Comparison of ENCODE assay signal across 15 mouse cellular contexts in genomic region chr8:12431738-12432055, GRCm38 (mm10). TPM values are rescaled to one million over a fixed set of nuclear protein-coding genes. Genes with fewer than 3 reads are reported as not detected.
DNase-seq lines count a peak whose midpoint lies in the region; ATAC-seq lines count a peak whose summit lies in the region.
"Had no signal": no experiment of that assay in that cellular context is flagged by ENCODE, and none has a peak within 500 bp of the region (broad histone marks: within the 10 kb centered on the region; RNA-seq: fewer than 3 reads in every experiment).

No protein-coding gene starts in this region.

- 55% methylated on average over 6 of the region's 6 CpGs for WGBS in kidney, embryonic 15.5 days
- 54% methylated on average over 6 of the region's 6 CpGs for WGBS in kidney, embryonic 16.5 days
- 41% methylated on average over 6 of the region's 6 CpGs for WGBS in forebrain, embryonic 12.5 days
- WGBS in hindbrain, embryonic 15.5 days: 53% methylated on average over 6 of the region's 6 CpGs
- WGBS in neural tube, embryonic 12.5 days: 53% methylated on average over 6 of the region's 6 CpGs

- H3K4me1 ChIP-seq in kidney, embryonic 15.5 days: peaks cover 36% of the 10 kb centered on the region
- H3K4me1 ChIP-seq in kidney, embryonic 16.5 days (ENCODE audit: insufficient read depth, low read length): peaks cover 17% of the 10 kb centered on the region
- H3K4me1 ChIP-seq in forebrain, embryonic 12.5 days: peaks cover 84% of the 10 kb centered on the region
- H3K4me1 ChIP-seq in hindbrain, embryonic 15.5 days (replicated peaks): peaks cover 36% of the 10 kb centered on the region
- peaks cover 42% of the 10 kb centered on the region for H3K4me1 ChIP-seq in neural tube, embryonic 12.5 days
- H3K4me1 ChIP-seq: liver, embryonic 13.5 days had no signal

- no peak overlapping the region for H3K27ac ChIP-seq in kidney, embryonic 15.5 days
- H3K27ac ChIP-seq in kidney, embryonic 16.5 days (ENCODE audit: low read length): no peak overlapping the region
- H3K27ac ChIP-seq in forebrain, embryonic 12.5 days: peak overlapping the region; percentile 96
- H3K27ac ChIP-seq in hindbrain, embryonic 15.5 days (replicated peaks): peak overlapping the region; percentile 78; the same call in 1 of the 2 replicates
- H3K27ac ChIP-seq in neural tube, embryonic 12.5 days: no peak overlapping the region
- H3K27ac ChIP-seq: embryonic facial prominence, embryonic 15.5 days; liver, embryonic 13.5 days had no signal

- H3K9ac ChIP-seq in kidney, embryonic 15.5 days: no peak overlapping the region
- H3K9ac ChIP-seq in kidney, embryonic 16.5 days (replicated peaks; ENCODE audit: low read length): no peak overlapping the region
- H3K9ac ChIP-seq in forebrain, embryonic 12.5 days: peak overlapping the region; percentile 63
- no peak overlapping the region for H3K9ac ChIP-seq in hindbrain, embryonic 15.5 days
- H3K9ac ChIP-seq in neural tube, embryonic 12.5 days: no peak overlapping the region
- H3K9ac ChIP-seq: embryonic facial prominence, embryonic 15.5 days; liver, embryonic 13.5 days had no signal

- peaks cover 94% of the 10 kb centered on the region for H3K27me3 ChIP-seq in kidney, embryonic 15.5 days
- peaks cover 81% of the 10 kb centered on the region for H3K27me3 ChIP-seq in kidney, embryonic 16.5 days (ENCODE audit: insufficient read depth, low read length)
- peaks cover 63% of the 10 kb centered on the region for H3K27me3 ChIP-seq in forebrain, embryonic 12.5 days
- peaks cover 73% of the 10 kb centered on the region for H3K27me3 ChIP-seq in hindbrain, embryonic 15.5 days
- H3K27me3 ChIP-seq in neural tube, embryonic 12.5 days (replicated peaks): peaks cover 82% of the 10 kb centered on the region

- no peak overlapping the region for H3K4me3 ChIP-seq in kidney, embryonic 15.5 days (replicated peaks)
- H3K4me3 ChIP-seq in kidney, embryonic 16.5 days (ENCODE audit: low read length): no peak overlapping the region
- peak overlapping the region; percentile 39 for H3K4me3 ChIP-seq in forebrain, embryonic 12.5 days (replicated peaks)
- H3K4me3 ChIP-seq in hindbrain, embryonic 15.5 days: no peak overlapping the region; the same call in 1 of the 2 replicates
- H3K4me3 ChIP-seq in neural tube, embryonic 12.5 days: peak overlapping the region; percentile 21; the same call in 1 of the 2 replicates
- H3K4me3 ChIP-seq: liver, embryonic 13.5 days had no signal

- H3K4me2 ChIP-seq in kidney, embryonic 15.5 days: 0 out of 2 replicates have a peak overlapping the region, but pooled peaks have one; percentile 46
- H3K4me2 ChIP-seq in kidney, embryonic 16.5 days (replicated peaks; ENCODE audit: low read depth, low read length): no peak overlapping the region
- H3K4me2 ChIP-seq in forebrain, embryonic 12.5 days: peak overlapping the region; percentile 71
- peak overlapping the region; percentile 56 for H3K4me2 ChIP-seq in hindbrain, embryonic 15.5 days
- H3K4me2 ChIP-seq in neural tube, embryonic 12.5 days (replicated peaks): peak overlapping the region; percentile 58
- H3K4me2 ChIP-seq: liver, embryonic 13.5 days had no signal

- DNase-seq in T-cell, adult 2 months (ENCODE audit: low spot score): no peak
- no peak for DNase-seq in kidney, postnatal 4 days
- DNase-seq in thymus, adult 18-20 months: no peak
- DNase-seq: cerebellum, postnatal 14 days; heart, adult 18-20 months; heart, postnatal 10 days; liver, embryonic 13.5 days had no signal

- no peaks in the 10 kb centered on the region for H3K36me3 ChIP-seq in kidney, embryonic 15.5 days
- no peaks in the 10 kb centered on the region for H3K36me3 ChIP-seq in kidney, embryonic 16.5 days (ENCODE audit: insufficient read depth, low read length)
- H3K36me3 ChIP-seq in forebrain, embryonic 12.5 days (replicated peaks): no peaks in the 10 kb centered on the region
- H3K36me3 ChIP-seq in hindbrain, embryonic 15.5 days: no peaks in the 10 kb centered on the region
- no peaks in the 10 kb centered on the region for H3K36me3 ChIP-seq in neural tube, embryonic 12.5 days
- H3K36me3 ChIP-seq: embryonic facial prominence, embryonic 15.5 days; G1E; liver, embryonic 13.5 days had no signal

- no peak for ATAC-seq in kidney, embryonic 15.5 days (replicated peaks; ENCODE audit: low FRiP score)
- no peak for ATAC-seq in kidney, embryonic 16.5 days (ENCODE audit: low FRiP score, low TSS enrichment)
- no peak for ATAC-seq in forebrain, embryonic 12.5 days (ENCODE audit: low FRiP score)
- ATAC-seq in hindbrain, embryonic 15.5 days (ENCODE audit: low FRiP score, low read depth): no peak
- no peak for ATAC-seq in neural tube, embryonic 12.5 days (ENCODE audit: low FRiP score, low read depth)
- ATAC-seq: intestine, postnatal 0 days had no signal

- no peaks in the 10 kb centered on the region for H3K9me3 ChIP-seq in kidney, embryonic 15.5 days (replicated peaks)
- no peaks in the 10 kb centered on the region for H3K9me3 ChIP-seq in kidney, embryonic 16.5 days (ENCODE audit: low read length)
- H3K9me3 ChIP-seq in forebrain, embryonic 12.5 days: no peaks in the 10 kb centered on the region
- H3K9me3 ChIP-seq in hindbrain, embryonic 15.5 days: no peaks in the 10 kb centered on the region
- no peaks in the 10 kb centered on the region for H3K9me3 ChIP-seq in neural tube, embryonic 12.5 days
- H3K9me3 ChIP-seq: embryonic facial prominence, embryonic 15.5 days; G1E; liver, embryonic 13.5 days had no signal

RNA-seq across cellular contexts. Expression of gene Sox1, which starts 36.6 kb away (rescaled TPM):
- polyA plus RNA-seq in kidney, embryonic 15.5 days (2015; fragmentation: Nextera tagmentation; extraction: Ambion mirVana): not detected in 2 replicates
- polyA plus RNA-seq in kidney, embryonic 16.5 days (2015; fragmentation: Nextera tagmentation; extraction: Ambion mirVana): not detected in 2 replicates
- 9.6 and 11.0 TPM in 2 replicates for polyA plus RNA-seq in forebrain, embryonic 12.5 days (2016; fragmentation: Nextera tagmentation; extraction: Ambion mirVana)
- 1.9 TPM in 2 replicates for polyA plus RNA-seq in hindbrain, embryonic 15.5 days (2015; fragmentation: Nextera tagmentation; extraction: Ambion mirVana)
- 1.9 and 2.0 TPM in 2 replicates for polyA plus RNA-seq in neural tube, embryonic 12.5 days (2016; fragmentation: Nextera tagmentation; extraction: Ambion mirVana)
- polyA plus RNA-seq: G1E; intestine, postnatal 0 days; liver, embryonic 13.5 days had no signal

Comparison
In these comparisons a context has a peak if more than half of its experiments do, and no peak if none do; other contexts are left out.
1. H3K27ac ChIP-seq: peak in forebrain, embryonic 12.5 days (single experiment) and hindbrain, embryonic 15.5 days (single experiment); none in kidney, embryonic 15.5 days (single experiment), kidney, embryonic 16.5 days (single experiment) and neural tube, embryonic 12.5 days (single experiment).
2. H3K4me3 ChIP-seq: peak in forebrain, embryonic 12.5 days (single experiment) and neural tube, embryonic 12.5 days (single experiment); none in kidney, embryonic 15.5 days (single experiment), kidney, embryonic 16.5 days (single experiment) and hindbrain, embryonic 15.5 days (single experiment).